11 mouse cellular contexts compared by ENCODE assay signal in genomic region chr11:116617641-116618040, GRCm38 (mm10). TPM values are rescaled to one million over a fixed set of nuclear protein-coding genes. Genes with fewer than 3 reads are reported as not detected.
A peak's percentile ranks its signal among the peaks of the same experiment; 100 is the strongest.
DNase-seq lines count a peak whose midpoint lies in the region; ATAC-seq and TF ChIP-seq lines count a peak whose summit lies in the region.
"Had no signal": no experiment of that assay in that cellular context is flagged by ENCODE, and none has a peak within 500 bp of the region (broad histone marks: within the 10 kb centered on the region; RNA-seq: fewer than 3 reads in every experiment).

No protein-coding gene starts in this region.

- H3ac ChIP-seq in C2C12 (ENCODE audit: control insufficient read depth, insufficient read length, low read depth): no peak overlapping the region

- H3K4me3 ChIP-seq in heart, adult 2 months: no peak overlapping the region
- no peak overlapping the region for H3K4me3 ChIP-seq in C2C12 (ENCODE audit: insufficient read depth, poor library complexity, severe bottlenecking)
- peak overlapping the region; percentile 34 for H3K4me3 ChIP-seq in bone marrow macrophage, adult 2 months (ENCODE audit: insufficient read depth, low read length)
- H3K4me3 ChIP-seq in lung, adult 2 months (replicated peaks; ENCODE audit: extremely low read depth, low read depth, low read length): no peak overlapping the region

- ATAC-seq in CD4-positive, CD25-positive, alpha-beta regulatory T cell, adult 4 months: no peak
- no peak for ATAC-seq in megakaryocyte-erythroid progenitor cell, adult 5-6 weeks (replicated peaks; ENCODE audit: low FRiP score, low TSS enrichment, poor library complexity, severe bottlenecking)

- H3K9ac ChIP-seq in heart, adult 2 months (ENCODE audit: low read depth, low read length): no peak overlapping the region

- peaks cover 2% of the 10 kb centered on the region; the same call in 1 of the 2 replicates for H3K36me3 ChIP-seq in heart, adult 2 months (ENCODE audit: control insufficient read depth, insufficient read depth, low read length)
- H3K36me3 ChIP-seq in C2C12 (ENCODE audit: control insufficient read depth, insufficient read depth): no peaks in the 10 kb centered on the region

- H3K27ac ChIP-seq in heart, adult 2 months: peak overlapping the region; percentile 36
- peak overlapping the region; percentile 99 for H3K27ac ChIP-seq in bone marrow macrophage, adult 2 months (ENCODE audit: insufficient read depth, low read depth, low read length)

- peak; percentile 50 to 54 for DNase-seq in heart, adult 2 months
- no peak for DNase-seq in heart, postnatal 10 days
- peak; percentile 60 for DNase-seq in lung, adult 2 months
- DNase-seq in spleen, postnatal 36 days (ENCODE audit: low spot score in 2 of 2): no peak
- DNase-seq: cerebellum, postnatal 36 days; kidney, adult 11 months had no signal

- WGBS in heart, adult 2 months: 65% methylated on average over 7 of the region's 7 CpGs
- WGBS in lung, adult 2 months: 36% methylated on average over 7 of the region's 7 CpGs

- no peak for TF ChIP-seq POLR2A in heart, adult 2 months (IDR thresholded peaks at IDR 0.05; ENCODE audit: insufficient read depth, low read depth, low read length)
- no peak for TF ChIP-seq POLR2A in bone marrow macrophage, adult 2 months (IDR thresholded peaks at IDR 0.05; ENCODE audit: borderline replicate concordance, low read depth, low read length)
- TF ChIP-seq POLR2A in lung, adult 2 months (IDR thresholded peaks at IDR 0.05; ENCODE audit: borderline replicate concordance, extremely low read depth, low read depth, low read length): no peak

- no peaks in the 10 kb centered on the region for H3K27me3 ChIP-seq in heart, adult 2 months (ENCODE audit: control insufficient read depth, insufficient read depth, low read length)
- H3K27me3 ChIP-seq in C2C12 (ENCODE audit: control insufficient read depth, insufficient read depth, insufficient read length): no peaks in the 10 kb centered on the region

- no peak for TF ChIP-seq EP300 in heart, adult 2 months (IDR thresholded peaks at IDR 0.05; ENCODE audit: insufficient read depth, low read depth, low read length)

- TF ChIP-seq CTCF in heart, adult 2 months (IDR thresholded peaks at IDR 0.05): no peak
- no peak for TF ChIP-seq CTCF in C2C12 (IDR thresholded peaks at IDR 0.05; ENCODE audit: control insufficient read depth, insufficient read depth, insufficient read length)
- TF ChIP-seq CTCF in bone marrow macrophage, adult 2 months (IDR thresholded peaks at IDR 0.05; ENCODE audit: low read depth, low read length): no peak
- TF ChIP-seq CTCF in lung, adult 2 months (IDR thresholded peaks at IDR 0.05; ENCODE audit: insufficient read depth, low read length): no peak

- peaks cover 65% of the 10 kb centered on the region for H3K4me1 ChIP-seq in heart, adult 2 months (ENCODE audit: control insufficient read depth, insufficient read depth, low read length)
- peaks cover 79% of the 10 kb centered on the region for H3K4me1 ChIP-seq in bone marrow macrophage, adult 2 months (ENCODE audit: control insufficient read depth, insufficient read depth, low read length)
- H3K4me1 ChIP-seq in lung, adult 2 months (ENCODE audit: control insufficient read depth, insufficient read depth, low read length): peaks cover 68% of the 10 kb centered on the region

- H3K79me3 ChIP-seq in C2C12 (ENCODE audit: low read depth): peaks cover 7% of the 10 kb centered on the region

- intact Hi-C loops in heart, adult 2 months (cut with DNase I): no loop called here
- intact Hi-C loops in heart, postnatal 10 days (cut with DNase I): no loop called here

- H3K79me2 ChIP-seq in heart, adult 2 months (replicated peaks; ENCODE audit: control insufficient read depth, insufficient read depth, low read length): peaks cover 6% of the 10 kb centered on the region
- H3K79me2 ChIP-seq in C2C12 (ENCODE audit: control insufficient read depth, insufficient read depth): peaks cover 51% of the 10 kb centered on the region

TF ChIP-seq in C2C12, 6 proteins besides CTCF, POLR2A, EP300 and RAD21:
- TF ChIP-seq CEBPB (IDR thresholded peaks at IDR 0.05; ENCODE audit: low read depth): peak; percentile 26
- TF ChIP-seq MAX (IDR thresholded peaks at IDR 0.05): no peak
- TF ChIP-seq FOSL1 (IDR thresholded peaks at IDR 0.05; ENCODE audit: insufficient read depth, low read length, poor library complexity, severe bottlenecking): no peak
- TF ChIP-seq MYOD1 (IDR thresholded peaks at IDR 0.05; ENCODE audit: control insufficient read depth, insufficient read length, low read depth): no peak

RNA-seq across cellular contexts. Expression of gene Rhbdf2, which starts 9.2 kb away (rescaled TPM):
- 10 to 100 TPM; 10.8 to 11.2 TPM for total RNA-seq in heart, adult 2 months (2021)
- polyA plus RNA-seq in heart, adult 2 months (2012; rRNA removed): 19.2 and 22.3 TPM in 2 replicates
- 10 to 100 TPM; 15.4 to 17.7 TPM for total RNA-seq in heart, postnatal 10 days (2021)
- 1.9 TPM for polyA plus RNA-seq in C2C12 (2012; fragmentation: generic; extraction: Trizol)
- polyA plus RNA-seq in bone marrow macrophage, adult 2 months (2012; ENCODE audit: insufficient read depth, insufficient read length, missing spikeins): 37.5 and 39.0 TPM in 2 replicates
- polyA plus RNA-seq in lung, adult 2 months (2012; rRNA removed): 82.2 and 87.8 TPM in 2 replicates
- 1 to 10 TPM; 3.3 to 4.3 TPM for polyA plus RNA-seq in CD4-positive, CD25-positive, alpha-beta regulatory T cell, adult 4 months (2017; shearing (Covaris generic))
- total RNA-seq in megakaryocyte-erythroid progenitor cell, adult 5-6 weeks (2014; fragmentation: Nextera tagmentation): 4.1 and 6.1 TPM in 2 replicates
- total RNA-seq in megakaryocyte-erythroid progenitor cell, adult 5-6 weeks (2017): 1.3 and 3.3 TPM in 2 replicates

RNA-seq across cellular contexts. Expression of gene Aanat, which starts 31.4 kb away (rescaled TPM):
- total RNA-seq in heart, adult 2 months (2021): not detected
- not detected in 2 replicates for polyA plus RNA-seq in heart, adult 2 months (2012; rRNA removed)
- not detected for total RNA-seq in heart, postnatal 10 days (2021)
- polyA plus RNA-seq in C2C12 (2012; fragmentation: generic; extraction: Trizol): not detected
- not detected in 2 replicates for polyA plus RNA-seq in bone marrow macrophage, adult 2 months (2012; ENCODE audit: insufficient read depth, insufficient read length, missing spikeins)
- polyA plus RNA-seq in lung, adult 2 months (2012; rRNA removed): 0.15 TPM in 1 of 2 replicates, not detected in the other
- polyA plus RNA-seq in CD4-positive, CD25-positive, alpha-beta regulatory T cell, adult 4 months (2017; shearing (Covaris generic)): not detected
- total RNA-seq in megakaryocyte-erythroid progenitor cell, adult 5-6 weeks (2014; fragmentation: Nextera tagmentation): not detected in 2 replicates
- total RNA-seq in megakaryocyte-erythroid progenitor cell, adult 5-6 weeks (2017): not detected in 2 replicates
- total RNA-seq: liver, adult 2 months had no signal
- polyA plus RNA-seq: liver, adult 2 months had no signal

RNA-seq across cellular contexts. Expression of gene Prcd, which starts 35.7 kb away (rescaled TPM):
- 1 to 10 TPM; 1.1 to 1.3 TPM for total RNA-seq in heart, adult 2 months (2021)
- polyA plus RNA-seq in heart, adult 2 months (2012; rRNA removed): 0.76 and 1.1 TPM in 2 replicates
- total RNA-seq in heart, postnatal 10 days (2021): 1 to 10 TPM; 1.4 to 1.7 TPM
- 1.2 TPM for polyA plus RNA-seq in C2C12 (2012; fragmentation: generic; extraction: Trizol)
- not detected in 2 replicates for polyA plus RNA-seq in bone marrow macrophage, adult 2 months (2012; ENCODE audit: insufficient read depth, insufficient read length, missing spikeins)
- 2.8 and 5.6 TPM in 2 replicates for polyA plus RNA-seq in lung, adult 2 months (2012; rRNA removed)
- polyA plus RNA-seq in CD4-positive, CD25-positive, alpha-beta regulatory T cell, adult 4 months (2017; shearing (Covaris generic)): not detected
- 2.1 TPM in 1 of 2 replicates, not detected in the other for total RNA-seq in megakaryocyte-erythroid progenitor cell, adult 5-6 weeks (2014; fragmentation: Nextera tagmentation)
- not detected in 2 replicates for total RNA-seq in megakaryocyte-erythroid progenitor cell, adult 5-6 weeks (2017)
- total RNA-seq: liver, adult 2 months had no signal
- polyA plus RNA-seq: liver, adult 2 months had no signal

RNA-seq across cellular contexts. Expression of gene Ube2o, which starts 36.4 kb away (rescaled TPM):
- total RNA-seq in heart, adult 2 months (2021): 10 to 100 TPM; 24.8 to 36.3 TPM
- 22.6 and 26.4 TPM in 2 replicates for polyA plus RNA-seq in heart, adult 2 months (2012; rRNA removed)
- 10 to 100 TPM; 28.5 to 33.7 TPM for total RNA-seq in heart, postnatal 10 days (2021)
- 23.1 TPM for polyA plus RNA-seq in C2C12 (2012; fragmentation: generic; extraction: Trizol)
- 6.2 and 8.0 TPM in 2 replicates for polyA plus RNA-seq in bone marrow macrophage, adult 2 months (2012; ENCODE audit: insufficient read depth, insufficient read length, missing spikeins)
- 18.3 and 18.8 TPM in 2 replicates for polyA plus RNA-seq in lung, adult 2 months (2012; rRNA removed)
- 1 to 10 TPM; 1.1 to 3.5 TPM for polyA plus RNA-seq in CD4-positive, CD25-positive, alpha-beta regulatory T cell, adult 4 months (2017; shearing (Covaris generic))
- 9.2 and 28.8 TPM in 2 replicates for total RNA-seq in megakaryocyte-erythroid progenitor cell, adult 5-6 weeks (2014; fragmentation: Nextera tagmentation)
- 4.6 and 22.6 TPM in 2 replicates for total RNA-seq in megakaryocyte-erythroid progenitor cell, adult 5-6 weeks (2017)

RNA-seq across cellular contexts. Expression of gene Cygb, which starts 36.5 kb away (rescaled TPM):
- 10 to 100 TPM; 42.5 to 50.3 TPM for total RNA-seq in heart, adult 2 months (2021)
- polyA plus RNA-seq in heart, adult 2 months (2012; rRNA removed): 55.0 and 66.1 TPM in 2 replicates
- total RNA-seq in heart, postnatal 10 days (2021): 10 to 100 TPM; 76.2 to 85.4 TPM
- 0.95 TPM for polyA plus RNA-seq in C2C12 (2012; fragmentation: generic; extraction: Trizol)
- polyA plus RNA-seq in bone marrow macrophage, adult 2 months (2012; ENCODE audit: insufficient read depth, insufficient read length, missing spikeins): not detected in 2 replicates
- polyA plus RNA-seq in lung, adult 2 months (2012; rRNA removed): 33.6 and 41.2 TPM in 2 replicates
- not detected for polyA plus RNA-seq in CD4-positive, CD25-positive, alpha-beta regulatory T cell, adult 4 months (2017; shearing (Covaris generic))
- not detected in 2 replicates for total RNA-seq in megakaryocyte-erythroid progenitor cell, adult 5-6 weeks (2014; fragmentation: Nextera tagmentation)
- total RNA-seq in megakaryocyte-erythroid progenitor cell, adult 5-6 weeks (2017): not detected in 2 replicates

Comparison
In these comparisons a context has a peak if more than half of its experiments do, and no peak if none do; other contexts are left out.
1. DNase-seq: peak in heart, adult 2 months (2 of 2) and lung, adult 2 months (single experiment); none in heart, postnatal 10 days (0 of 2) and spleen, postnatal 36 days (0 of 2).